Mouse (Mus musculus): Measurements from ENCODE around the gene Zkscan1. TPM values are rescaled to one million over a fixed set of nuclear protein-coding genes. Genes with fewer than 3 reads are reported as not detected.

The Zkscan1 gene
- 2.7 TPM for polyA plus RNA-seq (2015; fragmentation: Illumina TruSeq; extraction: RNeasy Lipid Tissue Mini Kit (QIAGEN cat#74804); ENCODE audit: insufficient read depth, low read depth, low replicate concordance)

DNA sequence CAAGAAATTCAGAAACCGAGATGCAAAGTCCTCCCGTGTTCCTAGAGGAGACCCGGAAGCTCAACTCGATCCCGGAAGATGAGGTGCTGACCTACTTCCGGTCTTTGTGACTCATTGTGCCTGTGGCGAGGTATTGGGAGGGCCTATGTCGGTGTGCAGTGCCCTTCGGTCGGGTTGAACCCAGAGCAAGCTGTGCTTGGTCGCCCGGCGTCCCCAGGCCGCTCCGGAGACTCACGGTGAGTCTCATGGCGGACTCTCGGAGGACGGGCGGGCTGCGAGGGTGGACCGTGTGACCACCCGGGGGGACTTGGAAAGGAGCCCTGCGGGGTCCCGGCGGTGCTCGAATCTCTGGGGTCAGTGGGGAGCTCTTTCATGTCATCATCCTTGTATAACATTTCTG lies at the start of gene Zkscan1:
Zkscan1 (plus strand) TSS at position 89 of the 400 bp plus-strand sequence.

DNA sequence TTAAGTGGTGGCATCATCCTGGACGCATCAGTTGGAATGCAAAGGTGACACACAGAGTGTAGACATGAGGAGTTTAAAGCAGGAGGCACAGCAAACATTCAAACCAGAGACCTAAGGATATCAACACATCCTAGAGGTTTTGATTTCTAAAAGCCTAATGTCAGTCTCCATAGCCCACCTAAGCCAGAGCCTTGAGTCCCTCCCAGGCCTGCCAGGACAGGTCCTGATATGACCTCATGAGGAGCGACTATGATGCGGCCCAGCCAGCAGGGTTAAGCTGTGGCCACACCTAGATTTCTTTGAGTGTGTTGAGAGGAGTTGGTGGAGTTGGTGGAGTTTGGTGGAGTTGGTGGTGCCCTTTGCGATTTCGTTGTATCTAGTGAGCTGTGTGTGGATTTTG lies 32.0 kb upstream of the Zkscan1 start, which contains the start of gene Smok3c:
Smok3c (plus strand) TSS at position 301 of the 400 bp plus-strand sequence.

DNA sequence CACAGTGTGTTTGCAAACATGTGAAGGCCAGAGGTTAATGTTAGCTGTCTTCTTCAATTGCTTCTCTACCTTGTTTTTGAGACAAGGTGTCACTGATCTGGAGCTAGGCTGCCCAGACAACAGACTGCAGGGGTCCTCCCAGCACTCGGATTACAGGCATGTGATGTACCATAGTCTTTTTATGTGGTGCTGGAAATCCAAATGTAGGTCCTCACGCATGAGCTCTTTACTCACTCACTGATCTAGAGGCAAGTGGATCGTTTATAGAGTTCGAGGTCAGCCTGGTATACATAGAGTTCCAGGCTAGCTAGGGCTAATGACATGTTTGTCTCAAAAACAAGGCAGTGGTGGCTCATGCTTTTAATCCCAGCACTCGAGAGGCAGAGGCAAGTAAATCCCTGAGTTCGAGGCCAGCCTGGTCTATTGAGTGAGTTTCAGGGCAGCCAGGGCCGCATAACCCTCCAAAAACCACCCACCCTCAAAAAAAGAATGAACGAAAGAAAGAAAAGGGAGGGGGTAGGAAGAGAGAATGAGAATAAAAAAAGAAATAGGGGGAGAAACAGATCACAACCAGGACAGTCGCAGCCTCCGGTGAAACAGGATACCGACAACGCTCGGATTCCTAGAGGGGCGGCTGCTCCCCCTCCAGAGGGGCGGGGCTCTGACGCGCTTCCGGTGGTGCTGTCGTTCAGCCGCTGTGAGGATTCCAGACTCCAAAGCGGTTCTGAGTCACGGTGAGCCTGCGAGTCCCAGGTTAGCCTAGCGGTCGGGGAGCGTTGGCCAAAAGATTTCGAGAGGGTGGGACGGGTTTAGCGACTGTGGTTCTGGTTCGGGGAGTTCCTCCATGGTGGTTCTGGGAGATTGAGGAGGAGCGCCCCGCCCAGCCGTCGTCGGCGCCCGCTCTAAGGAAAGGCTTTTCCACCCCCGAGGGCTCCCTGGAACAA lies 31.6 kb downstream of the Zkscan1 start, which contains the start of gene Zscan21:
Zscan21 (plus strand) TSS at position 649 of the 944 bp plus-strand sequence.

DNA sequence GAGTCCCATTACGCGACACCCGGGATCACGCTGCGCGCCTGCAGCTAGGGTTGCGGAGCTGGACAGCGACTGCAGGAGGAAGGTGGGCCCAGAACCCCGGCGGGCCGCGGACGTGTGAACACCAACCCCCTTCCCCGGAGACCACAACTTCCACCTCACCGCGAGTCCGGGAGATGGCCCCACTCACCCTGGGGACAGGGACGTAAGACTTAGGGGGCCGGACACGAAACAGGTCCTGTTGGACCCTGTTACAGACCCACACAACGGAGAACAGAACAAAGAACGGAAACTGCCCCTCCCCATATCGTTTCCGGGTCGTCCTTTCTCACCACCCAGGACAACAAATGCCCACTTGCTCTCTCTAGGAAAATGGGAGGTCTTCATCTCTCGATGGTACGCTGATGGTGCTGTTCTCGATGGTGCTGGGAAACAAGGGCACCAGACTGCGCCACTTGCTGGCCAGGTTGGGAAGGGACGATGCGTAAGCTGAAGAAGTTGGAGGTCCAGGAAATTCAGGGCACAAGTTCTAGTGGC lies 70.6 kb downstream of the Zkscan1 start, which contains the start of gene Zfp113:
Zfp113 (minus strand) TSS at position 302 of the 534 bp plus-strand sequence.

Other genes with a start within 250 kb of the Zkscan1 start
- 2.6 TPM for gene Pilra, start 248.8 kb upstream of the Zkscan1 start, polyA plus RNA-seq (2015; fragmentation: Illumina TruSeq; extraction: RNeasy Lipid Tissue Mini Kit (QIAGEN cat#74804); ENCODE audit: insufficient read depth, low read depth, low replicate concordance)
- not detected for gene Pilrb1, start 227.0 kb upstream of the Zkscan1 start, polyA plus RNA-seq (2015; fragmentation: Illumina TruSeq; extraction: RNeasy Lipid Tissue Mini Kit (QIAGEN cat#74804); ENCODE audit: insufficient read depth, low read depth, low replicate concordance)
- gene Pilrb2, start 213.3 kb upstream of the Zkscan1 start, polyA plus RNA-seq (2015; fragmentation: Illumina TruSeq; extraction: RNeasy Lipid Tissue Mini Kit (QIAGEN cat#74804); ENCODE audit: insufficient read depth, low read depth, low replicate concordance): not detected
- 1.7 TPM for gene Cyp3a13, start 163.5 kb upstream of the Zkscan1 start, polyA plus RNA-seq (2015; fragmentation: Illumina TruSeq; extraction: RNeasy Lipid Tissue Mini Kit (QIAGEN cat#74804); ENCODE audit: insufficient read depth, low read depth, low replicate concordance)
- gene Gjc3, start 122.0 kb upstream of the Zkscan1 start, polyA plus RNA-seq (2015; fragmentation: Illumina TruSeq; extraction: RNeasy Lipid Tissue Mini Kit (QIAGEN cat#74804); ENCODE audit: insufficient read depth, low read depth, low replicate concordance): not detected
- 3.8 TPM for gene Azgp1, start 103.6 kb upstream of the Zkscan1 start, polyA plus RNA-seq (2015; fragmentation: Illumina TruSeq; extraction: RNeasy Lipid Tissue Mini Kit (QIAGEN cat#74804); ENCODE audit: insufficient read depth, low read depth, low replicate concordance)
- not detected for gene Smok3a, start 63.8 kb upstream of the Zkscan1 start, polyA plus RNA-seq (2015; fragmentation: Illumina TruSeq; extraction: RNeasy Lipid Tissue Mini Kit (QIAGEN cat#74804); ENCODE audit: insufficient read depth, low read depth, low replicate concordance)
- gene Smok3b, start 63.7 kb upstream of the Zkscan1 start, polyA plus RNA-seq (2015; fragmentation: Illumina TruSeq; extraction: RNeasy Lipid Tissue Mini Kit (QIAGEN cat#74804); ENCODE audit: insufficient read depth, low read depth, low replicate concordance): not detected
- gene Smok3c, start 31.9 kb upstream of the Zkscan1 start, polyA plus RNA-seq (2015; fragmentation: Illumina TruSeq; extraction: RNeasy Lipid Tissue Mini Kit (QIAGEN cat#74804); ENCODE audit: insufficient read depth, low read depth, low replicate concordance): not detected
- gene Zscan21, start 31.8 kb downstream of the Zkscan1 start, polyA plus RNA-seq (2015; fragmentation: Illumina TruSeq; extraction: RNeasy Lipid Tissue Mini Kit (QIAGEN cat#74804); ENCODE audit: insufficient read depth, low read depth, low replicate concordance): 4.1 TPM
- gene Zfp113, start 70.7 kb downstream of the Zkscan1 start, polyA plus RNA-seq (2015; fragmentation: Illumina TruSeq; extraction: RNeasy Lipid Tissue Mini Kit (QIAGEN cat#74804); ENCODE audit: insufficient read depth, low read depth, low replicate concordance): 1.2 TPM
- 25.2 TPM for gene Cops6, start 76.0 kb downstream of the Zkscan1 start, polyA plus RNA-seq (2015; fragmentation: Illumina TruSeq; extraction: RNeasy Lipid Tissue Mini Kit (QIAGEN cat#74804); ENCODE audit: insufficient read depth, low read depth, low replicate concordance)
- gene Ap4m1, start 86.9 kb downstream of the Zkscan1 start, polyA plus RNA-seq (2015; fragmentation: Illumina TruSeq; extraction: RNeasy Lipid Tissue Mini Kit (QIAGEN cat#74804); ENCODE audit: insufficient read depth, low read depth, low replicate concordance): 14.3 TPM
- gene Mcm7, start 87.3 kb downstream of the Zkscan1 start, polyA plus RNA-seq (2015; fragmentation: Illumina TruSeq; extraction: RNeasy Lipid Tissue Mini Kit (QIAGEN cat#74804); ENCODE audit: insufficient read depth, low read depth, low replicate concordance): 9.3 TPM
- gene Taf6, start 102.4 kb downstream of the Zkscan1 start, polyA plus RNA-seq (2015; fragmentation: Illumina TruSeq; extraction: RNeasy Lipid Tissue Mini Kit (QIAGEN cat#74804); ENCODE audit: insufficient read depth, low read depth, low replicate concordance): 7.8 TPM
- 5.6 TPM for gene Cnpy4, start 102.4 kb downstream of the Zkscan1 start, polyA plus RNA-seq (2015; fragmentation: Illumina TruSeq; extraction: RNeasy Lipid Tissue Mini Kit (QIAGEN cat#74804); ENCODE audit: insufficient read depth, low read depth, low replicate concordance)
- gene Mblac1, start 109.2 kb downstream of the Zkscan1 start, polyA plus RNA-seq (2015; fragmentation: Illumina TruSeq; extraction: RNeasy Lipid Tissue Mini Kit (QIAGEN cat#74804); ENCODE audit: insufficient read depth, low read depth, low replicate concordance): not detected
- gene Nxpe5, start 140.8 kb downstream of the Zkscan1 start, polyA plus RNA-seq (2015; fragmentation: Illumina TruSeq; extraction: RNeasy Lipid Tissue Mini Kit (QIAGEN cat#74804); ENCODE audit: insufficient read depth, low read depth, low replicate concordance): 0.44 TPM
- 18.8 TPM for gene Lamtor4, start 170.4 kb downstream of the Zkscan1 start, polyA plus RNA-seq (2015; fragmentation: Illumina TruSeq; extraction: RNeasy Lipid Tissue Mini Kit (QIAGEN cat#74804); ENCODE audit: insufficient read depth, low read depth, low replicate concordance)
- 24.9 TPM for gene BC037034, start 178.9 kb downstream of the Zkscan1 start, polyA plus RNA-seq (2015; fragmentation: Illumina TruSeq; extraction: RNeasy Lipid Tissue Mini Kit (QIAGEN cat#74804); ENCODE audit: insufficient read depth, low read depth, low replicate concordance)
- gene Gal3st4, start 187.8 kb downstream of the Zkscan1 start, polyA plus RNA-seq (2015; fragmentation: Illumina TruSeq; extraction: RNeasy Lipid Tissue Mini Kit (QIAGEN cat#74804); ENCODE audit: insufficient read depth, low read depth, low replicate concordance): not detected
- gene Gm43720, start 194.9 kb downstream of the Zkscan1 start, polyA plus RNA-seq (2015; fragmentation: Illumina TruSeq; extraction: RNeasy Lipid Tissue Mini Kit (QIAGEN cat#74804); ENCODE audit: insufficient read depth, low read depth, low replicate concordance): 0.22 TPM
- 0.41 TPM for gene Gpc2, start 194.9 kb downstream of the Zkscan1 start, polyA plus RNA-seq (2015; fragmentation: Illumina TruSeq; extraction: RNeasy Lipid Tissue Mini Kit (QIAGEN cat#74804); ENCODE audit: insufficient read depth, low read depth, low replicate concordance)
- gene Stag3, start 195.2 kb downstream of the Zkscan1 start, polyA plus RNA-seq (2015; fragmentation: Illumina TruSeq; extraction: RNeasy Lipid Tissue Mini Kit (QIAGEN cat#74804); ENCODE audit: insufficient read depth, low read depth, low replicate concordance): not detected